1 mouse cellular context compared by ENCODE assay signal in the genomic region with DNA sequence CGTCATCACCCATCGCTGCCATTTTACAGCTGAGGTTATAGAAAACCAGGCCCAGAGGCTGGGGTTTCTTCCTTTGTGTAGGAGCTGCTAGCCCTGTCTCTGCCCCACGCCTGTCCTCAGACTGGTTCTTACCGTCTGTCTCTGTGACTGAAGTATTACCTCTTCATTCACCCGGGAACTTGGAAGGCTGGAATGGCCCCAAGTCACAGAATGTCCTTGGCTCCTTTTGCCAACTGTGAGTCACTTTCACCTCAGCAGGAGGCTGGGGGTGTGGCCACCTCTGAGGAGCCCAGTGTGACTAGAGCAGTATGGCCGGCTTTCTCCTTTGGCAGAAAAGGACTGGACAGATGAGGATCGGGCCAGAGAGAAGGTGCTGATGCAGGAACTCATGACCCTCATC.
TF ChIP-seq lines count a peak whose summit lies in the region.

No protein-coding gene starts in this region.

TF ChIP-seq in myocyte, 11 proteins besides CTCF, POLR2A, EP300 and RAD21:
- no peak for TF ChIP-seq MYOG (IDR thresholded peaks at IDR 0.05; ENCODE audit: control insufficient read depth in 1 of 3, insufficient read depth in 1 of 3, insufficient read length in 2 of 3, low read depth in 2 of 3)
- no peak for TF ChIP-seq USF1 (IDR thresholded peaks at IDR 0.05; ENCODE audit: low read depth)
- no peak for TF ChIP-seq E2F4 (IDR thresholded peaks at IDR 0.05; ENCODE audit: insufficient read depth)
- TF ChIP-seq MYOD1 (IDR thresholded peaks at IDR 0.05; ENCODE audit: control insufficient read depth in 1 of 3, insufficient read length in 2 of 3, low read depth in 2 of 3), result no peak
- no peak for TF ChIP-seq TCF3 (IDR thresholded peaks at IDR 0.05; ENCODE audit: insufficient read length, low read depth)
- no peak for TF ChIP-seq SRF (IDR thresholded peaks at IDR 0.05; ENCODE audit: control insufficient read depth, insufficient read length, low read depth)
- TF ChIP-seq REST (IDR thresholded peaks at IDR 0.05; ENCODE audit: insufficient read depth, insufficient read length), result no peak
- no peak for TF ChIP-seq POLR2AphosphoS2 (IDR thresholded peaks at IDR 0.05; ENCODE audit: insufficient read length, low read depth)
- no peak for TF ChIP-seq TCF12 (IDR thresholded peaks at IDR 0.05; ENCODE audit: insufficient read depth, poor library complexity, severe bottlenecking)
- no peak for TF ChIP-seq CEBPB (IDR thresholded peaks at IDR 0.05; ENCODE audit: insufficient read depth, poor library complexity, severe bottlenecking)
- TF ChIP-seq MAX (IDR thresholded peaks at IDR 0.05; ENCODE audit: low read depth), result no peak
